Mouse (Mus musculus) intestine, embryonic 15.5 days (tissue): ENCODE results near the gene Isoc2a. TPM values are rescaled to one million over a fixed set of nuclear protein-coding genes. Genes with fewer than 3 reads are reported as not detected.
"Not testable (repeated sequence)": the region's sequence is repeated elsewhere in the genome, so short reads cannot be mapped to it uniquely, and the experiment has no call there.

Experiments used
- ATAC-seq: fragments of 200-750 bp; cut with Nextera tagmentation; 2 replicates; pipeline ENCODE4 v1.8.0; 2017; ENCODE audit warnings: moderate TSS enrichment, moderate library complexity
- H3K27ac ChIP-seq: fragments of 300-500 bp; sonication (generic); 2 replicates; pipeline ENCODE4 v1.5.1; 2015; ENCODE audit warnings: mild to moderate bottlenecking, inconsistent platforms
- H3K27me3 ChIP-seq: fragments of 300-500 bp; sonication (generic); replicated peaks from 2 replicates; pipeline ENCODE4 v1.6.1; 2015; ENCODE audit warnings: inconsistent platforms
- H3K36me3 ChIP-seq: fragments of 300-500 bp; sonication (generic); 2 replicates; pipeline ENCODE4 v1.6.1; 2015; ENCODE audit warnings: inconsistent platforms
- H3K4me1 ChIP-seq: fragments of 300-500 bp; sonication (generic); replicated peaks from 2 replicates; pipeline ENCODE4 v1.6.1; 2015; ENCODE audit warnings: inconsistent platforms
- H3K4me2 ChIP-seq: fragments of 300-500 bp; sonication (generic); replicated peaks from 2 replicates; pipeline ENCODE4 v1.6.1; 2015; ENCODE audit warnings: mild to moderate bottlenecking, inconsistent platforms
- H3K4me3 ChIP-seq: fragments of 300-500 bp; sonication (generic); replicated peaks from 2 replicates; pipeline ENCODE4 v1.5.1; 2015; ENCODE audit warnings: inconsistent platforms
- H3K9ac ChIP-seq: fragments of 300-500 bp; sonication (generic); 2 replicates; pipeline ENCODE4 v1.6.1; 2015; ENCODE audit warnings: inconsistent platforms
- H3K9me3 ChIP-seq: fragments of 300-500 bp; sonication (generic); 2 replicates; pipeline ENCODE4 v1.6.1; 2016; ENCODE audit warnings: inconsistent platforms
- WGBS: fragments of 180-500 bp; shearing (Covaris S2); methylation state at CpG from one replicate; pipeline ENCODE4 v1.1.7; 2015; 5-methylcytosine and 5-hydroxymethylcytosine counted together
- polyA plus RNA-seq: library from polyadenylated mRNA; unstranded; fragments of >200 nt; fragmentation: Nextera tagmentation; extraction: Ambion mirVana; gene quantifications from 2 replicates; pipeline ENCODE4 v1.2.1, GENCODE M21; 2015

Isoc2a gene
- polyA plus RNA-seq, 1 experiment from 2014 or later = 0.68 TPM

- 74% methylated on average over 11 of the region's 11 CpGs for WGBS
- H3K9me3 ChIP-seq = no peaks in the 10 kb centered on the region
- no peaks in the 10 kb centered on the region for H3K36me3 ChIP-seq
- H3K4me2 ChIP-seq = no peak overlapping the region
- no peak for ATAC-seq
- no peaks in the 10 kb centered on the region; the same call in 1 of the 2 replicates for H3K27me3 ChIP-seq
- H3K4me1 ChIP-seq = no peaks in the 10 kb centered on the region
- no peak overlapping the region for H3K4me3 ChIP-seq
- H3K9ac ChIP-seq = no peak overlapping the region
- H3K27ac ChIP-seq = no peak overlapping the region
Measured at GRCm38 (mm10) chr7:4850621-4851314, 26.2 kb upstream of the Isoc2a start.

GRCm38 (mm10) chr7:4851315-4851688 lies 25.7 kb upstream of the Isoc2a start:
- Histone ChIP-seq H3K4me2 (no peak overlapping the region), H3K9me3 (no peaks in the 10 kb centered on the region), H3K27me3 (no peaks in the 10 kb centered on the region; the same call in 1 of the 2 replicates), H3K9ac (no peak overlapping the region), H3K27ac (no peak overlapping the region), H3K36me3 (no peaks in the 10 kb centered on the region), H3K4me3 (no peak overlapping the region), H3K4me1 (no peaks in the 10 kb centered on the region)
- WGBS = 67% methylated on average over 8 of the region's 8 CpGs
- ATAC-seq = no peak

GRCm38 (mm10) chr7:4853613-4854012 lies 23.3 kb upstream of the Isoc2a start:
- Histone ChIP-seq H3K27ac (no peak overlapping the region), H3K9me3 (no peaks in the 10 kb centered on the region), H3K4me1 (no peaks in the 10 kb centered on the region), H3K36me3 (no peaks in the 10 kb centered on the region), H3K9ac (no peak overlapping the region), H3K27me3 (no peaks in the 10 kb centered on the region), H3K4me3 (no peak overlapping the region), H3K4me2 (no peak overlapping the region)
- 73% methylated on average over 3 of the region's 3 CpGs for WGBS
- ATAC-seq = no peak

- ATAC-seq = no peak
- H3K4me2 ChIP-seq = no peak overlapping the region
- H3K4me3 ChIP-seq = no peak overlapping the region
- 84% methylated on average over 9 of the region's 9 CpGs for WGBS
- no peaks in the 10 kb centered on the region for H3K9me3 ChIP-seq
- H3K27ac ChIP-seq = no peak overlapping the region
- H3K36me3 ChIP-seq = no peaks in the 10 kb centered on the region
- no peaks in the 10 kb centered on the region for H3K27me3 ChIP-seq
- no peak overlapping the region for H3K9ac ChIP-seq
- H3K4me1 ChIP-seq = no peaks in the 10 kb centered on the region
Measured at GRCm38 (mm10) chr7:4856508-4856907, 20.4 kb upstream of the Isoc2a start.

GRCm38 (mm10) chr7:4857321-4857720 lies 19.6 kb upstream of the Isoc2a start:
- WGBS = 62% methylated on average over 7 of the region's 7 CpGs
- Histone ChIP-seq H3K36me3 (no peaks in the 10 kb centered on the region), H3K9ac (no peak overlapping the region), H3K27ac (no peak overlapping the region), H3K4me3 (no peak overlapping the region), H3K9me3 (no peaks in the 10 kb centered on the region), H3K27me3 (no peaks in the 10 kb centered on the region), H3K4me2 (no peak overlapping the region), H3K4me1 (no peaks in the 10 kb centered on the region)
- no peak for ATAC-seq

- H3K4me2 ChIP-seq = no peak overlapping the region
- no peak overlapping the region for H3K27ac ChIP-seq
- no peak; the same call in 1 of the 2 replicates for ATAC-seq
- WGBS = 50% methylated on average over 12 of the region's 12 CpGs
- H3K36me3 ChIP-seq = no peaks in the 10 kb centered on the region
- H3K9ac ChIP-seq = no peak overlapping the region
- no peak overlapping the region for H3K4me3 ChIP-seq
- H3K9me3 ChIP-seq = no peaks in the 10 kb centered on the region
- H3K27me3 ChIP-seq = no peaks in the 10 kb centered on the region
- H3K4me1 ChIP-seq = no peaks in the 10 kb centered on the region
Measured at GRCm38 (mm10) chr7:4859418-4859978, 17.5 kb upstream of the Isoc2a start.

- H3K9me3 ChIP-seq, H3K9ac ChIP-seq, H3K4me1 ChIP-seq, H3K27me3 ChIP-seq, H3K4me2 ChIP-seq, H3K27ac ChIP-seq, H3K4me3 ChIP-seq, H3K36me3 ChIP-seq, ATAC-seq: not testable (repeated sequence)
- 68% methylated on average over 3 of the region's 3 CpGs for WGBS
Measured at GRCm38 (mm10) chr7:4860926-4861325, 16.0 kb upstream of the Isoc2a start.

GRCm38 (mm10) chr7:4863041-4863440 lies 13.9 kb upstream of the Isoc2a start:
- no peaks in the 10 kb centered on the region for H3K9me3 ChIP-seq
- no peaks in the 10 kb centered on the region for H3K27me3 ChIP-seq
- H3K4me1 ChIP-seq = peaks cover 9% of the 10 kb centered on the region; the same call in 1 of the 2 replicates
- ATAC-seq = no peak
- H3K4me3 ChIP-seq = no peak overlapping the region
- 29% methylated on average over 1 of the region's 1 CpGs for WGBS
- H3K4me2 ChIP-seq = no peak overlapping the region
- no peak overlapping the region for H3K9ac ChIP-seq
- H3K27ac ChIP-seq = no peak overlapping the region
- H3K36me3 ChIP-seq = no peaks in the 10 kb centered on the region

GRCm38 (mm10) chr7:4863541-4864080 lies 13.3 kb upstream of the Isoc2a start:
- Histone ChIP-seq H3K4me2 (no peak overlapping the region), H3K27me3 (no peaks in the 10 kb centered on the region), H3K27ac (no peak overlapping the region), H3K36me3 (no peaks in the 10 kb centered on the region), H3K4me3 (no peak overlapping the region), H3K9ac (no peak overlapping the region), H3K9me3 (no peaks in the 10 kb centered on the region), H3K4me1 (peaks cover 9% of the 10 kb centered on the region; the same call in 1 of the 2 replicates)
- no peak for ATAC-seq
- 75% methylated on average over 7 of the region's 7 CpGs for WGBS

GRCm38 (mm10) chr7:4864130-4864845 lies 12.7 kb upstream of the Isoc2a start:
- Histone ChIP-seq H3K4me1 (peaks cover 9% of the 10 kb centered on the region; the same call in 1 of the 2 replicates), H3K27ac (no peak overlapping the region), H3K4me3 (no peak overlapping the region), H3K9ac (no peak overlapping the region), H3K4me2 (no peak overlapping the region), H3K36me3 (no peaks in the 10 kb centered on the region), H3K9me3 (no peaks in the 10 kb centered on the region), H3K27me3 (no peaks in the 10 kb centered on the region)
- ATAC-seq = no peak
- WGBS = 82% methylated on average over 5 of the region's 5 CpGs

- H3K9ac ChIP-seq = no peak overlapping the region
- H3K4me3 ChIP-seq = peak overlapping the region; percentile 51
- peak overlapping the region; percentile 70 for H3K4me2 ChIP-seq
- 0 out of 2 replicates have a peak overlapping the region, but pooled peaks have one; percentile 27 for H3K27ac ChIP-seq
- H3K4me1 ChIP-seq = peaks cover 9% of the 10 kb centered on the region; the same call in 1 of the 2 replicates
- whole genome bisulfite sequencing = 68% methylated on average over 5 of the region's 5 CpGs
- H3K36me3 ChIP-seq = no peaks in the 10 kb centered on the region
- ATAC-seq = 0 out of 2 replicates have a peak, but pooled peaks have one; percentile 19
- no peaks in the 10 kb centered on the region for H3K27me3 ChIP-seq
- H3K9me3 ChIP-seq = no peaks in the 10 kb centered on the region
Measured at GRCm38 (mm10) chr7:4865090-4865489, 11.9 kb upstream of the Isoc2a start.
